Mouse (Mus musculus) E14TG2a.4 (cell line): ENCODE measurements around the gene Rdh16f2.
"Not testable (repeated sequence)": the region's sequence is repeated elsewhere in the genome, so short reads cannot be mapped to it uniquely, and the experiment has no call there.

Experiments used
- H3K27me3 ChIP-seq: 2 replicates; pipeline ENCODE4 v1.6.1; 2014; ENCODE audit warnings: low read length, control low read depth; ENCODE audit not compliant: insufficient read depth
- H3K36me3 ChIP-seq: 2 replicates; pipeline ENCODE4 v1.6.1; 2014; ENCODE audit warnings: low read length, control low read depth; ENCODE audit not compliant: insufficient read depth
- H3K4me1 ChIP-seq: replicated peaks from 2 replicates; pipeline ENCODE4 v1.6.1; 2014; ENCODE audit warnings: low read depth, low read length, control low read depth
- H3K4me3 ChIP-seq: replicated peaks from 2 replicates; pipeline ENCODE4 v1.5.1; 2014; ENCODE audit warnings: mild to moderate bottlenecking, low read length
- H3K9me3 ChIP-seq: 2 replicates; pipeline ENCODE4 v1.6.1; 2014; ENCODE audit warnings: low read length, control low read depth
- CTCF ChIP-seq: conservative IDR thresholded peaks from 2 replicates; pipeline ENCODE4 v1.5.1; 2014; ENCODE audit warnings: low read length
- NANOG ChIP-seq: IDR thresholded peaks from 2 replicates; pipeline ENCODE4 v1.6.1; 2014; ENCODE audit warnings: borderline replicate concordance, low read length, mixed read lengths
- POU5F1 ChIP-seq: IDR thresholded peaks from 2 replicates; pipeline ENCODE4 v1.6.1; 2014; ENCODE audit warnings: low read length, borderline replicate concordance

Rdh16f2 gene

DNA sequence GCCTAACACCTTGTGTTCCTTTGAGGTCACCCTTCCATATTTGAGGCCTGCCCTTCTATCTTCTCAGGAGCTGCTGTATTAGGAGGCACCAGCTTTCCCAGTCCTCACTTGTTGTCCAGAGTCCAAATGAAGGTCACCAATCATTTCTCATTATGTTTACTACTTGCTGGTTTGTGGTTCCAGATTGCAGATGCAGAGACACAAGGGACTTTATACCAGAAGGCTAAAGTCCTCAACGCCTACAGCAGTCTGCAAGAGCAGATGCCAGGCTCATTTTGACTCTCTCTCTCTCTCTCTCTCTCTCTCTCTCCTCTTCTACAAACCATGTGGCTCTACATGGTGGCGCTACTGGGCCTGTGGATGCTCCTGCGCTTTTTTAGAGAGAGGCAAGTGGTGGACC, at the start of gene Rdh16f2:
TSS of gene Rdh16f2 (plus strand) at position 243 of the 400 bp plus-strand sequence.
- peaks cover 2% of the 10 kb centered on the region; the same call in 1 of the 2 replicates for H3K27me3 ChIP-seq
- TF ChIP-seq POU5F1 (no peak), CTCF (no peak), NANOG (no peak)

DNA sequence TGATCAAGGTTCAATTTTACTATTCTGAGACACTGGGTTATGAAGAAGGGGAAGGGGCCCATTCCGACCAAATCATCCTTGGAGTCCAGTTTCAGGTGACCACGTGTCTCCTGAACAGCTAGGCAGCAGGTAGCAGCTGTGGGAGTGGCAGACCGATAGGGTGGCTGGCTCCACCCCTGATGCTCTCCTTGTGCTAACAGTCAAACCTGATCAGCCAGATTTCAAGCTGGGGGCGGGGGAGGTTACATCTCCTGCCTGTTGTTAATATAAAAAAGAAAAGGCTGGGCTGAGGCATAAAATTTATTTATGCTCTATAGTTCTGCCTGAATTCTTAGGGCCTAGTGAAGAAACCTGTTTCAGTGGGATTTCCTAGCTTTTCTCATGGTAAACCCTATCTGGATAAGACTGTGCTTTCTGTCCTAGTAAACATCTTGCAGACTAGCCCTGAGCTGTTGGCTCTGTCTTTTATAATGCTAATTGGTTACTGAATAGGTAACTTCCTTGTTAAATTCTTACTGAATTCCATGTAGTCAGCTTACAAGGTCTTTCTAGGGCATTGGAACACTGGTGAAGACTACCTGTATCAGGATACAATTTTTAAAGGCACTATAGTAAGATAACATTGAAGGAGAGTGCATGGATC, 48.9 kb upstream of the Rdh16f2 start:
- Histone ChIP-seq H3K4me3 (0 out of 2 replicates have a peak overlapping the region, but pooled peaks have one; percentile 7), H3K9me3 (peaks cover 64% of the 10 kb centered on the region)
- H3K4me1 ChIP-seq, H3K36me3 ChIP-seq, H3K27me3 ChIP-seq: not testable (repeated sequence)

More for the DNA sequence above, at the start of gene Rdh16f2:
- Histone ChIP-seq H3K36me3 (no peaks in the 10 kb centered on the region), H3K4me1 (peaks cover 4% of the 10 kb centered on the region), H3K9me3 (peaks cover 4% of the 10 kb centered on the region; the same call in 1 of the 2 replicates), H3K4me3 (no peak within 1 kb of the TSS)

DNA sequence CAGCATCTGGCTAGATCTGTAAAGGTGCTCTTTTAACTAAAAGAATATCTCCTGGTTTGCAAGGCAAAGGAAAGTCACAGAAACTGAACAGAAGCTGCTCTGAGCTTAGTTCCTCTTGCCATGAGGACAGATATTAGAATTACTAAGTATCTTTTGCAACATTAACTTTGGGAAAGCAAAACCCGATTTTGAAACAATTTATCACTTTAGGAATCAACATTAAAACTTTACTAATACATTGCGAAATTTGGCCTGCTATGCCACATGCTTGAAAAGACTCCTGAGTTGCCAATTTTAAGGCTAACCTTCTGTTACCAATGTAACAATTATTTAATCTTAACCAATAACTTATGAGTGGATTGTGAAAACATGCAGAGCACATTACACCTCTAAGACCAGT, 44.5 kb upstream of the Rdh16f2 start:
- H3K4me3 ChIP-seq, H3K36me3 ChIP-seq, H3K4me1 ChIP-seq, H3K27me3 ChIP-seq: not testable (repeated sequence)
- peaks cover 64% of the 10 kb centered on the region for H3K9me3 ChIP-seq

DNA sequence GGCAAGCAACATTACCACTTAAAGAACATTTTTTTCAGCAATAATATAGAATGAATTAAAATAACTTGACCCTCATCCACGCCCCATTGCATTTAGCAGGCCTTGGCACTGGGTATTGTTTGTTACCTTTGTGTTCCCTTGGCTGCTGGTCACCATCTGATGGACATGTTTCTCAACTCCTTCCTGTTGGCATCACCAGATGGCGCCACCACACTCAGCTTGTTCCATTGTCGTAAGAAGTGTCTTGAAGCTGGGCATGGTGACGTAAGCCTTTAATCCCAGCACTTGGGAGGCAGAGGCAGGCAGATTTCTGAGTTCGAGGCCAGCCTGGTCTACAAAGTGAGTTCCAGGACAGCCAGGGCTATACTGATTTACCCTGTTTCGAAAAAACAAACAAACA, 40.9 kb upstream of the Rdh16f2 start:
- TF ChIP-seq CTCF (peak; percentile 19), NANOG (no peak), POU5F1 (no peak)
- H3K36me3 ChIP-seq: no peaks in the 10 kb centered on the region
- H3K4me3 ChIP-seq: no peak overlapping the region
- H3K27me3 ChIP-seq: no peaks in the 10 kb centered on the region
- H3K4me1 ChIP-seq: no peaks in the 10 kb centered on the region
- H3K9me3 ChIP-seq: peaks cover 68% of the 10 kb centered on the region

DNA sequence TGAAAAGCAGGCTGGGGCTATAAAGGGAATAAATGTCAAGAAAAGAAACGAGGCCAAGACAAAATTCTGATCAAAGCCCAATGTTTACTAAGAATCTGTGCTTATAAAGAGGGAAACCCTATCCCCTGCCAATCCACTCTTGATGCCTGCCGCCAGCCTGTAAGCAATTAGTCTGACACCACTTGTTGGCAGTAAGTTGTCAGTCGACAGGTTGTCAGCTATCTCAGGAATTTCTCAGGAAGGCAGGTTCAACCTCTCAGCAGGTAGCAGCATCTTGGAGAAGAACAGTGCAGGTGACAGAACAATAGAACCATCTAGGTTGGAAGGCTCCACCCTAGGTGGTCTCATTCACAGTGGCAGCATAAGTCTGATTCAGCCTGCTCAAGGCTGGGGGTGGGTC, 37.2 kb upstream of the Rdh16f2 start:
- Histone ChIP-seq H3K27me3 (no peaks in the 10 kb centered on the region), H3K4me3 (no peak overlapping the region), H3K9me3 (peaks cover 72% of the 10 kb centered on the region), H3K36me3 (no peaks in the 10 kb centered on the region), H3K4me1 (no peaks in the 10 kb centered on the region)
- no peak for TF ChIP-seq CTCF
- TF ChIP-seq NANOG: no peak
- no peak for TF ChIP-seq POU5F1

DNA sequence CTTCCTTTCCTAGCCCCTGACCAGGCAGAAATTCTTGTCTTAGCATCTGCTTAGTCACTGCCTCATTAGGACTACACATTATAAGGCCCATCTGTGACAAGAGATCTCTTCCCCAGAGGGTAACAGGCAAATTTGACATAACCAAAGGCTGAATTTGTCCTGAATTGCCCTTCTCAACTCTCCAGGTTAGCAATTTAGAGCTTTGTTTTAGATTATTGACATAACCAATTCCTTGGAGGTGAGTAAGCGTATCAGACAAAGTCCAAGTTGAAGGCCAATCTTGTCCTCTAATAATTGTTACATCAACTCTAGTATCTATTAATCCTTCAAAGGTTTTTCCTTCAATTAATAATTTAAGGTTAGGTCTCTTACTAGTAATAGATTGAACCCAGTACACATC, 32.1 kb upstream of the Rdh16f2 start:
- not testable (repeated sequence) for H3K27me3 ChIP-seq, H3K36me3 ChIP-seq, H3K4me3 ChIP-seq, H3K4me1 ChIP-seq
- peaks cover 91% of the 10 kb centered on the region for H3K9me3 ChIP-seq

DNA sequence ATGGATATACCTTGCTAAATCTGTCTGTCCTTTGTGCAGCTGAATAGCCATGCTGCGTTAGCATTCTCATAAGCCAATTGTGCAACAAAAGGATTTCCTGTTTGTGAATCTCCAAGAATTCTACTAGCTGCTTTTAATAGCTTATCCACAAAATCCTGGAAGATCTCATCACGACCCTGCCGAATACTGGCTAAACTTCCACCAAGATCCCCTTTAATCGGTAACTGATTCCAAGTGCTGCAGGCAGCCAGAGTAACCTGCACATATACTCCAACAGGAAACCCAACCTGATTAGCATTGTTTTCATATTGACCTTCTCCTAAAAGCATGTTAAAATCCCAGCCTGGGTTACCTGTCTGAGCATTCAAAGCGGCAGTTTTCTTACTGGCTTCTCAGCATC, 31.0 kb upstream of the Rdh16f2 start:
- no peaks in the 10 kb centered on the region for H3K27me3 ChIP-seq
- no peak overlapping the region for H3K4me3 ChIP-seq
- H3K36me3 ChIP-seq: no peaks in the 10 kb centered on the region
- no peaks in the 10 kb centered on the region for H3K4me1 ChIP-seq
- no peak for TF ChIP-seq CTCF
- TF ChIP-seq POU5F1: no peak
- TF ChIP-seq NANOG: no peak
- peaks cover 90% of the 10 kb centered on the region for H3K9me3 ChIP-seq

DNA sequence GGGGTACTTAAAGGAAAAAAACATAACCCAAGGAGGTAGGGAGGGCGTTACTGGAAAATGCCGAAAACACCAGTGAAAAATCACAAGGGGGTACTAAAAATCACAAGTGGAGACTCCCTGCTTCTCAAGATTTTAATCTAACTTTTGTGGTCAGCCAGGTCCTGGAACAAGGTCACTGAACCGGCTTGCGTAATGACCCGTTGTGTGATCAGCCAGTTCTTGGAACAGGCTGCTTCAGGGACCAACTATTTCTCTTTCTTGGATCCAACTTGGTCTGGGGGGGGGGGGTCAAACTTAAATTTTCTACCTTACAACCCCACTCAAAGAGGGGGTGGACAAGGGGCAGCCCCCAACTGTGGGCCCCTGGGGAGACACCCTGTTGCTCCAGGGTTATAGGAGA, 28.5 kb upstream of the Rdh16f2 start:
- H3K27me3 ChIP-seq, H3K36me3 ChIP-seq, H3K4me1 ChIP-seq, H3K4me3 ChIP-seq: not testable (repeated sequence)
- peaks cover 92% of the 10 kb centered on the region for H3K9me3 ChIP-seq

DNA sequence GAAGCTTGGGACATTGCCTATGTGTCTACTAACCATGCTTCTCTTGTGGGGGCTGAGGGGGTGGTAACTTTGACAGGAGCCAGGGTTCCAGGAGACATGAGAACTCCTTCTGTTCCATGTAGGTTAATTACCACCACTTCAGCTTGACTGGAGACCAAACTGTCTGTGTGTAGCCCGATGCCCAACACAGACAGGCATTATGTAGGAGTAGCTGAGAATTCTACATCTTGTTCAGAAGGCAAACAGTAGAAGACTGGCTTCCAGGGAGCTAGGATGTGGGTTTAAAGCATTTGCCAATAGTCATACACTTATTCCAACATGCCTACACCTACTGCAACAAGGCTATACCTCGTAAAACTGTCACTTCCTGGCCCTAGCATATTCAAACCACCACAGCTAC, 27.7 kb upstream of the Rdh16f2 start:
- H3K27me3 ChIP-seq: no peaks in the 10 kb centered on the region
- H3K4me3 ChIP-seq: no peak overlapping the region
- peaks cover 92% of the 10 kb centered on the region for H3K9me3 ChIP-seq
- no peaks in the 10 kb centered on the region for H3K4me1 ChIP-seq
- H3K36me3 ChIP-seq: no peaks in the 10 kb centered on the region
- TF ChIP-seq NANOG (no peak), CTCF (no peak), POU5F1 (no peak)

DNA sequence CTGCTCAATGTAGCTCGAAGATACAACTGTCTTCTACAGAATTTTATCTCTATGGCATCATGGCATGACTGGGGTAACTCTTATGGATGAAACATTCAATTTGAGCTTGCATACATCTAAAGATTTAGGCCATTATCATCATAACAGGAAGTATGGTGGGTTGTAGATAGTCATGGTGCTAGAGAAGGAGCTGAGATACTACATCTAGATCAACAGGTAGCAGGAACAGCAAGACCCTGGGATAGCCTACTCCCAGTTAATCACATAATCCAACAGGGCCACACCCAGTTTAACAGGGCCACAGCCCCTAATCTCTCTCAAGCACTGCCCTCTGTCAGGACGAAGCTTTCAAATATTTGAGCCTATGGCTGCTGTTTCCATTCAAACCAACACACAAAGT, 25.5 kb upstream of the Rdh16f2 start:
- Histone ChIP-seq H3K4me1 (no peaks in the 10 kb centered on the region), H3K36me3 (no peaks in the 10 kb centered on the region), H3K4me3 (no peak overlapping the region), H3K9me3 (peaks cover 73% of the 10 kb centered on the region), H3K27me3 (no peaks in the 10 kb centered on the region)
- TF ChIP-seq POU5F1: no peak
- TF ChIP-seq CTCF: no peak
- no peak for TF ChIP-seq NANOG

DNA sequence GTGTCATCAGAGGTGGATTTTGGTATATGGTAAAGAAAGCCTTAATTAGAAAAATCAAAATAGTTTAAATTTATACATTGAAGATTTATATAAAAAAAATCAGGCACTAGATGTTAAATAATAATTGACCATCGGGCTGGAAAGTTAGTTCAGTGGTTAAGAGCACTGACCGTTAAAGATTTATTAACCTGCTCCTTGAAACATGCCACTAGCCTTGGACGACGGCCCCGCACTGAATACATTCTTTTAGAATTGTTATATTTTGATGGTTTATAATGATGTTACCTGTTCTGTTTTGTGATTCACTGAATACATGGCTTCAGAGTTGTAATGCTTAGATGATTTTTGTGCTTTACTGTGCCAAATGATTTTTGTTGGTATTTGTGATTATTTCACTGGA, 20.3 kb upstream of the Rdh16f2 start:
- not testable (repeated sequence) for H3K27me3 ChIP-seq, H3K36me3 ChIP-seq, H3K4me1 ChIP-seq

More for the DNA sequence above, 20.3 kb upstream of the Rdh16f2 start:
- not testable (repeated sequence) for H3K4me3 ChIP-seq
- peaks cover 47% of the 10 kb centered on the region for H3K9me3 ChIP-seq
